In the genomic region with DNA sequence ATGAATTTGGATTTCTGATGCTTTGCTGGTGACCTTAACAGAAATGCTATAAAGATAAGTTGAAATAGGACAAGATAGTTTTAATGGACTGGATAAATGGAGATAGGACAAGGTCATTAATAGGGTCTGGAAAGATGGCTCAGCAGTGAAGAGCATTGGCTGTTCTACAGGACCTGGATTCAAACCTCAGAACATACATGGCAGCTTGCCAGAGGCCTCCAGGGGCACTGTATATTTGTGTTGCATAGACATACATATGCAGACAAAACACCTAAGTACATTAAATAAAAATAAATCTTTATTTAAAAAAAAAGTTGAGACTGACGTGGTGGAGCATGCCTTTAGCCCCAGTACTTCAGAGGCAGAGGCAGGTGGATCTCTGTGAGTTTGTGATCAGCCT, we compare ENCODE assay signal across 28 mouse cellular contexts.
"Had no signal": no experiment of that assay in that cellular context is flagged by ENCODE, and none has a peak within 500 bp of the region (broad histone marks: within the 10 kb centered on the region; RNA-seq: fewer than 3 reads in every experiment).

No protein-coding gene starts in this region.

- H3K9ac ChIP-seq: embryonic facial prominence, embryonic 12.5 days; embryonic facial prominence, embryonic 13.5 days; embryonic facial prominence, embryonic 15.5 days; forebrain, embryonic 12.5 days; forebrain, embryonic 13.5 days; forebrain, embryonic 15.5 days; forebrain, postnatal 0 days had no signal

- H3K4me3 ChIP-seq: embryonic facial prominence, embryonic 10.5 days; embryonic facial prominence, embryonic 12.5 days; embryonic facial prominence, embryonic 13.5 days; embryonic facial prominence, embryonic 15.5 days; erythroblast, embryonic 14.5 days; forebrain, embryonic 10.5 days; forebrain, embryonic 12.5 days; forebrain, embryonic 13.5 days; forebrain, embryonic 15.5 days; gastrocnemius, adult 2 months; heart, adult 2 months had no signal

- H3K27ac ChIP-seq: embryonic facial prominence, embryonic 10.5 days; embryonic facial prominence, embryonic 12.5 days; embryonic facial prominence, embryonic 13.5 days; embryonic facial prominence, embryonic 15.5 days; forebrain, embryonic 10.5 days; forebrain, embryonic 12.5 days; forebrain, embryonic 13.5 days; forebrain, embryonic 15.5 days; gastrocnemius, adult 2 months; heart, adult 2 months had no signal

- ATAC-seq: forebrain, embryonic 13.5 days; forebrain, embryonic 14.5 days; forebrain, embryonic 15.5 days; forebrain, embryonic 16.5 days; forebrain, postnatal 0 days had no signal

- DNase-seq: cerebellum, adult 2 months; cerebellum, adult 8-10 months; cerebellum, adult 9-10 months; cerebellum, adult 9-11 months; cerebellum, postnatal 10 days; cerebellum, postnatal 14 days; cerebellum, postnatal 25 days; cerebellum, postnatal 36 days; embryo, embryonic 11 days; forebrain, postnatal 0 days; gastrocnemius, adult 2 months; gastrocnemius, postnatal 10 days; gastrocnemius, postnatal 14 days; gastrocnemius, postnatal 25 days; gastrocnemius, postnatal 36 days; heart, adult 18-20 months; heart, adult 2 months had no signal

- H3K4me1 ChIP-seq: embryonic facial prominence, embryonic 10.5 days; embryonic facial prominence, embryonic 12.5 days; embryonic facial prominence, embryonic 13.5 days; embryonic facial prominence, embryonic 15.5 days; forebrain, embryonic 12.5 days; forebrain, embryonic 13.5 days; forebrain, embryonic 15.5 days had no signal

- H3K27me3 ChIP-seq: embryonic facial prominence, embryonic 12.5 days; embryonic facial prominence, embryonic 13.5 days; embryonic facial prominence, embryonic 15.5 days; forebrain, embryonic 12.5 days; forebrain, embryonic 13.5 days; forebrain, embryonic 15.5 days had no signal

- H3K36me3 ChIP-seq: embryonic facial prominence, embryonic 10.5 days; embryonic facial prominence, embryonic 12.5 days; embryonic facial prominence, embryonic 13.5 days; embryonic facial prominence, embryonic 15.5 days; forebrain, embryonic 10.5 days; forebrain, embryonic 12.5 days; forebrain, embryonic 15.5 days had no signal

- H3K4me2 ChIP-seq: embryonic facial prominence, embryonic 12.5 days; embryonic facial prominence, embryonic 13.5 days; embryonic facial prominence, embryonic 15.5 days; forebrain, embryonic 12.5 days; forebrain, embryonic 13.5 days; forebrain, embryonic 15.5 days had no signal

- H3K9me3 ChIP-seq: embryonic facial prominence, embryonic 10.5 days; embryonic facial prominence, embryonic 12.5 days; embryonic facial prominence, embryonic 13.5 days; embryonic facial prominence, embryonic 15.5 days; forebrain, embryonic 10.5 days; forebrain, embryonic 12.5 days; forebrain, embryonic 13.5 days; forebrain, embryonic 15.5 days had no signal
